Mouse (Mus musculus) hindbrain, embryonic 16.5 days (tissue): ENCODE data around the gene 4921536K21Rik. TPM values are rescaled to one million over a fixed set of nuclear protein-coding genes. Genes with fewer than 3 reads are reported as not detected.

ENCODE experiments used
- ATAC-seq: fragments of 200-750 bp; cut with Nextera tagmentation; 2 replicates; pipeline ENCODE4 v1.8.0; 2017; ENCODE audit warnings: moderate TSS enrichment, moderate library complexity
- H3K27ac ChIP-seq: fragments of 300-500 bp; sonication (generic); 2 replicates; pipeline ENCODE4 v1.5.1; 2014; ENCODE audit warnings: low read depth, mild to moderate bottlenecking, control low read depth, low read length, moderate library complexity
- H3K27me3 ChIP-seq: fragments of 300-500 bp; sonication (generic); replicated peaks from 2 replicates; pipeline ENCODE4 v1.6.1; 2014; ENCODE audit warnings: low read length; ENCODE audit not compliant: control insufficient read depth, insufficient read depth
- H3K36me3 ChIP-seq: fragments of 300-500 bp; sonication (generic); 2 replicates; pipeline ENCODE4 v1.6.1; 2014; ENCODE audit warnings: mild to moderate bottlenecking, low read length, moderate library complexity, mixed read lengths; ENCODE audit not compliant: control insufficient read depth, insufficient read depth
- H3K4me1 ChIP-seq: fragments of 300-500 bp; sonication (generic); 2 replicates; pipeline ENCODE4 v1.6.1; 2014; ENCODE audit warnings: low read depth, low read length; ENCODE audit not compliant: control insufficient read depth, insufficient read depth
- H3K4me2 ChIP-seq: fragments of 300-500 bp; sonication (generic); 2 replicates; pipeline ENCODE4 v1.6.1; 2014; ENCODE audit warnings: mild to moderate bottlenecking, low read length, control low read depth, moderate library complexity
- H3K4me3 ChIP-seq: fragments of 300-500 bp; sonication (generic); 2 replicates; pipeline ENCODE4 v1.5.1; 2014; ENCODE audit warnings: mild to moderate bottlenecking, low read length, control low read depth, moderate library complexity
- H3K9ac ChIP-seq: fragments of 300-500 bp; sonication (generic); 2 replicates; pipeline ENCODE4 v1.6.1; 2014; ENCODE audit warnings: low read depth, mild to moderate bottlenecking, control low read depth, low read length, moderate library complexity
- H3K9me3 ChIP-seq: fragments of 300-500 bp; sonication (generic); 2 replicates; pipeline ENCODE4 v1.6.1; 2014; ENCODE audit warnings: mild to moderate bottlenecking, low read length, moderate library complexity; ENCODE audit not compliant: control insufficient read depth
- WGBS: fragments of 180-500 bp; shearing (Covaris S2); extraction: QIAGEN DNeasy Blood & Tissue Kit; methylation state at CpG from one replicate; pipeline ENCODE4 v1.1.7; 2014; 5-methylcytosine and 5-hydroxymethylcytosine counted together
- polyA plus RNA-seq: library from polyadenylated mRNA; unstranded; fragments of >200 nt; fragmentation: Nextera tagmentation; extraction: Ambion mirVana; gene quantifications from 2 replicates; pipeline ENCODE4 v1.2.1, GENCODE M21; 2015

Gene 4921536K21Rik
- polyA plus RNA-seq, 1 experiment from 2014 or later: 0.88 TPM

DNA sequence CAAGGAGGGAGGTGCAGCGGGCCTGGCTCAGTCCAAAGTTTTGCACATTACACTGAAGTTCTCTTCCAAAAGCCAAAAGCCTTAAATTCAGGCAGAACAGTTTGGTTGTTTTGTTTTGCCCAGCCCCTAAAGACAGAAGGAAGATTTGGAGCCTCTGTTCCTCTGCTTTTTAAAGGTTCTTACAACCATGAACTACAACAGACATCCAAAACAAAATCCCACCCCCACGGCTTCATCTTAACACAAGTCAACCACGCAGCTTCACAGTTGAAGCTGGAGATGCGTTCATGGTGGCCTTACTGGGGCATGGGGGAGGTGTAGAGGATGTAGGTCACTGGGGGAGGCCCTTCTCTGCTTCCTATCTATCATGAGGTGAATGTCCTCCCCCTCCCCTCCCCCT lies 43.0 kb downstream of the 4921536K21Rik start:
- H3K9me3 ChIP-seq: no peaks in the 10 kb centered on the region
- no peak overlapping the region for H3K4me3 ChIP-seq
- no peak for ATAC-seq
- no peaks in the 10 kb centered on the region for H3K27me3 ChIP-seq
- no peaks in the 10 kb centered on the region for H3K36me3 ChIP-seq
- H3K4me1 ChIP-seq: peaks cover 3% of the 10 kb centered on the region; the same call in 1 of the 2 replicates
- H3K9ac ChIP-seq: no peak overlapping the region
- no peak overlapping the region for H3K27ac ChIP-seq
- WGBS: 77% methylated on average over 4 of the region's 4 CpGs
- no peak overlapping the region for H3K4me2 ChIP-seq

GRCm38 (mm10) chr11:3850746-3851277 lies 44.1 kb downstream of the 4921536K21Rik start:
- H3K9me3 ChIP-seq: no peaks in the 10 kb centered on the region
- peaks cover 3% of the 10 kb centered on the region; the same call in 1 of the 2 replicates for H3K4me1 ChIP-seq
- no peak overlapping the region for H3K4me3 ChIP-seq
- WGBS: 68% methylated on average over 5 of the region's 5 CpGs
- H3K27ac ChIP-seq: no peak overlapping the region
- no peaks in the 10 kb centered on the region for H3K27me3 ChIP-seq
- no peak for ATAC-seq
- H3K9ac ChIP-seq: no peak overlapping the region
- H3K4me2 ChIP-seq: no peak overlapping the region
- no peaks in the 10 kb centered on the region for H3K36me3 ChIP-seq

GRCm38 (mm10) chr11:3850315-3850614 lies 44.6 kb downstream of the 4921536K21Rik start:
- Histone ChIP-seq H3K27ac (no peak overlapping the region), H3K27me3 (no peaks in the 10 kb centered on the region), H3K4me2 (no peak overlapping the region), H3K4me1 (peaks cover 3% of the 10 kb centered on the region; the same call in 1 of the 2 replicates), H3K9me3 (no peaks in the 10 kb centered on the region), H3K4me3 (no peak overlapping the region), H3K36me3 (no peaks in the 10 kb centered on the region), H3K9ac (no peak overlapping the region)
- WGBS: 75% methylated on average over 2 of the region's 2 CpGs
- no peak for ATAC-seq

- Histone ChIP-seq H3K27me3 (no peaks in the 10 kb centered on the region), H3K27ac (no peak overlapping the region), H3K4me3 (no peak overlapping the region), H3K9me3 (no peaks in the 10 kb centered on the region), H3K4me2 (no peak overlapping the region), H3K9ac (no peak overlapping the region), H3K36me3 (no peaks in the 10 kb centered on the region), H3K4me1 (peaks cover 3% of the 10 kb centered on the region; the same call in 1 of the 2 replicates)
- WGBS: 81% methylated on average over 15 of the region's 15 CpGs
- no peak; the same call in 1 of the 2 replicates for ATAC-seq
Measured at GRCm38 (mm10) chr11:3849469-3850314, 45.2 kb downstream of the 4921536K21Rik start.

- WGBS: 46% methylated on average over 2 of the region's 2 CpGs
- Histone ChIP-seq H3K4me2 (no peak overlapping the region), H3K4me1 (no peaks in the 10 kb centered on the region)
Measured at GRCm38 (mm10) chr11:3846351-3846750, 48.5 kb downstream of the 4921536K21Rik start.

GRCm38 (mm10) chr11:3843943-3844734 lies 50.8 kb downstream of the 4921536K21Rik start:
- H3K4me3 ChIP-seq: no peak overlapping the region
- H3K9ac ChIP-seq: no peak overlapping the region
- H3K9me3 ChIP-seq: no peaks in the 10 kb centered on the region
- H3K4me2 ChIP-seq: no peak overlapping the region
- no peaks in the 10 kb centered on the region for H3K27me3 ChIP-seq
- WGBS: 76% methylated on average over 17 of the region's 17 CpGs
- no peak overlapping the region for H3K27ac ChIP-seq
- ATAC-seq: no peak
- no peaks in the 10 kb centered on the region for H3K4me1 ChIP-seq
- no peaks in the 10 kb centered on the region for H3K36me3 ChIP-seq

More at GRCm38 (mm10) chr11:3846351-3846750, 48.5 kb downstream of the 4921536K21Rik start:
- ATAC-seq: no peak
- Histone ChIP-seq H3K27me3 (no peaks in the 10 kb centered on the region), H3K9me3 (no peaks in the 10 kb centered on the region), H3K4me3 (no peak overlapping the region), H3K9ac (no peak overlapping the region), H3K36me3 (no peaks in the 10 kb centered on the region), H3K27ac (no peak overlapping the region)

Other genes with a start within 250 kb of the 4921536K21Rik start
- 25.9 and 31.0 TPM in 2 replicates for gene Morc2a, start 245.9 kb downstream of the 4921536K21Rik start, polyA plus RNA-seq
- 34.8 and 36.2 TPM in 2 replicates for gene Osbp2, start 31.2 kb downstream of the 4921536K21Rik start, polyA plus RNA-seq
- gene Dusp18, start 142 bp upstream of the 4921536K21Rik start, polyA plus RNA-seq: 30.0 and 30.5 TPM in 2 replicates
- gene Slc35e4, start 19.6 kb upstream of the 4921536K21Rik start, polyA plus RNA-seq: 20.5 and 22.2 TPM in 2 replicates
- gene Tcn2, start 37.1 kb upstream of the 4921536K21Rik start, polyA plus RNA-seq: 29.9 and 30.8 TPM in 2 replicates
- 52.4 and 55.3 TPM in 2 replicates for gene Pes1, start 68.9 kb upstream of the 4921536K21Rik start, polyA plus RNA-seq
- not detected in 2 replicates for gene 4930556J24Rik, start 81.7 kb upstream of the 4921536K21Rik start, polyA plus RNA-seq
- 11.3 and 11.6 TPM in 2 replicates for gene Gal3st1, start 88.5 kb upstream of the 4921536K21Rik start, polyA plus RNA-seq
- not detected in 2 replicates for gene Sec14l4, start 136.4 kb upstream of the 4921536K21Rik start, polyA plus RNA-seq
- 0.76 and 1.2 TPM in 2 replicates for gene Sec14l3, start 169.7 kb upstream of the 4921536K21Rik start, polyA plus RNA-seq
- gene Mtfp1, start 200.3 kb upstream of the 4921536K21Rik start, polyA plus RNA-seq: 14.6 and 15.7 TPM in 2 replicates
- gene Sec14l2, start 228.3 kb upstream of the 4921536K21Rik start, polyA plus RNA-seq: 6.6 and 7.0 TPM in 2 replicates
- gene Rnf215, start 240.1 kb upstream of the 4921536K21Rik start, polyA plus RNA-seq: 50.0 and 52.4 TPM in 2 replicates